Mouse (Mus musculus): Measurements from ENCODE around the gene Otub2. TPM values are rescaled to one million over a fixed set of nuclear protein-coding genes. Genes with fewer than 3 reads are reported as not detected.
"Not testable (repeated sequence)": the region's sequence is repeated elsewhere in the genome, so short reads cannot be mapped to it uniquely, and the experiment has no call there.

Gene Otub2
- polyA plus RNA-seq, 1 experiment = 11.6 TPM

- DNase-seq = no peak
- TF ChIP-seq POLR2A (IDR thresholded peaks at IDR 0.05; ENCODE audit: borderline replicate concordance, insufficient read depth, low read length) (no peak), CTCF (IDR thresholded peaks at IDR 0.05; ENCODE audit: borderline replicate concordance, insufficient read depth, low read depth, low read length) (no peak)
- no peak overlapping the region for H3K4me3 ChIP-seq (replicated peaks; ENCODE audit: insufficient read depth, low read depth, low read length)
- WGBS = 76% methylated on average over 2 of the region's 2 CpGs
- no peaks in the 10 kb centered on the region for H3K27me3 ChIP-seq (ENCODE audit: control insufficient read depth, insufficient read depth, low read length)
- H3K27ac ChIP-seq (ENCODE audit: insufficient read depth, low read length) = no peak overlapping the region
- H3K4me1 ChIP-seq (ENCODE audit: control insufficient read depth, insufficient read depth, low read length) = no peaks in the 10 kb centered on the region
These were observed 44.9 kb downstream of the Otub2 start for GRCm38 (mm10) chr12:103433430-103433829.

DNA sequence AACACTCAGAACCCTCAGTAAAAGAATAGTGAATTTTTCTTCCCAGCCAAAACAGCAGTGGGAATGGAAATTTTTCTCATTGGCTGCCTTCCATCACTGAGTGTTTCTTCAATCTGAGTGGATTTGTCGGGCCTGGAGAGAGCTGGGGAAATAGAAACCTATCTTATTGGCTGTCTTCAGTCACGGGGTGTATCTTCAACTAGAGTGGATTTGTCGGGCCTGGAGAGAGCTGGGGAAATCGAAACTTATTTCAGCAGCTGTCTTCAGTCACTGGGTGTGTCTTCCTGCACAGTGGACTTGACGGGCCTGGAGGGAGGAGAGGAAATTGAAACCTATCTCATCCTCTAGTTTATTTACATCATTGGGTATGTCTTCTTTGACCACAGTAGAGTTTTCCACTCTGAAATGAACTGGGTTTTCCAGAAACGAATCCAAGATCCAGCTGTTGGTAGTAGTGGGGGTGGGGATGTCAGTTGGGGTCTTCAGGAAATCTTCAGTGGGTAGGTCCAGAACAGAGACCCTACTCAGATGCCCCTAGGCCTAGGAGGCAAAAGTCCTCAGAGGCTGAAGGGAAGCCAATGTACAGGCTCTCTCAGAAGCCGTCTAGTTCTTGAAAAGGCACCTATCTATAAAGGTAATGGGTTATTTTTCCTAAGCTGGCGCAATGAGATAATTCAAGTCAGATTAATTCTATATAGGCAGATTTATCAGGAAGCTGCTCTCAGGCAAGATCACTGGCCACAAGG lies 45.7 kb downstream of the Otub2 start, which contains the start of gene Ifi27:
Ifi27 (plus strand) TSS at position 226 of the 746 bp plus-strand sequence.
- Histone ChIP-seq H3K4me3 (replicated peaks; ENCODE audit: insufficient read depth, low read depth, low read length) (peak within 1 kb of the TSS; percentile 42), H3K27me3 (ENCODE audit: control insufficient read depth, insufficient read depth, low read length) (no peaks in the 10 kb centered on the region), H3K4me1 (ENCODE audit: control insufficient read depth, insufficient read depth, low read length) (no peaks in the 10 kb centered on the region), H3K27ac (ENCODE audit: insufficient read depth, low read length) (no peak within 1 kb of the TSS)
- WGBS = 55% methylated on average over 8 of the region's 8 CpGs
- peak in 1 of 2 experiments; percentile 38 for DNase-seq
- TF ChIP-seq CTCF (IDR thresholded peaks at IDR 0.05; ENCODE audit: borderline replicate concordance, insufficient read depth, low read depth, low read length) = no peak
- no peak for TF ChIP-seq POLR2A (IDR thresholded peaks at IDR 0.05; ENCODE audit: borderline replicate concordance, insufficient read depth, low read length)

- no peaks in the 10 kb centered on the region for H3K27me3 ChIP-seq (ENCODE audit: control insufficient read depth, insufficient read depth, low read length)
- H3K27ac ChIP-seq (ENCODE audit: insufficient read depth, low read length) = no peak overlapping the region
- no peaks in the 10 kb centered on the region for H3K4me1 ChIP-seq (ENCODE audit: control insufficient read depth, insufficient read depth, low read length)
- TF ChIP-seq POLR2A (IDR thresholded peaks at IDR 0.05; ENCODE audit: borderline replicate concordance, insufficient read depth, low read length) (no peak), CTCF (IDR thresholded peaks at IDR 0.05; ENCODE audit: borderline replicate concordance, insufficient read depth, low read depth, low read length) (no peak)
- H3K4me3 ChIP-seq (replicated peaks; ENCODE audit: insufficient read depth, low read depth, low read length) = no peak overlapping the region
- no peak for DNase-seq
These were observed 46.4 kb downstream of the Otub2 start for GRCm38 (mm10) chr12:103434861-103435260.

- Histone ChIP-seq H3K4me3 (replicated peaks; ENCODE audit: insufficient read depth, low read depth, low read length) (no peak overlapping the region), H3K4me1 (ENCODE audit: control insufficient read depth, insufficient read depth, low read length) (no peaks in the 10 kb centered on the region), H3K27ac (ENCODE audit: insufficient read depth, low read length) (no peak overlapping the region), H3K27me3 (ENCODE audit: control insufficient read depth, insufficient read depth, low read length) (no peaks in the 10 kb centered on the region)
- WGBS = 91% methylated on average over 1 of the region's 1 CpGs
- TF ChIP-seq POLR2A (IDR thresholded peaks at IDR 0.05; ENCODE audit: borderline replicate concordance, insufficient read depth, low read length) (no peak), CTCF (IDR thresholded peaks at IDR 0.05; ENCODE audit: borderline replicate concordance, insufficient read depth, low read depth, low read length) (no peak)
- no peak for DNase-seq
These were observed 49.1 kb downstream of the Otub2 start for GRCm38 (mm10) chr12:103437601-103438000.

DNA sequence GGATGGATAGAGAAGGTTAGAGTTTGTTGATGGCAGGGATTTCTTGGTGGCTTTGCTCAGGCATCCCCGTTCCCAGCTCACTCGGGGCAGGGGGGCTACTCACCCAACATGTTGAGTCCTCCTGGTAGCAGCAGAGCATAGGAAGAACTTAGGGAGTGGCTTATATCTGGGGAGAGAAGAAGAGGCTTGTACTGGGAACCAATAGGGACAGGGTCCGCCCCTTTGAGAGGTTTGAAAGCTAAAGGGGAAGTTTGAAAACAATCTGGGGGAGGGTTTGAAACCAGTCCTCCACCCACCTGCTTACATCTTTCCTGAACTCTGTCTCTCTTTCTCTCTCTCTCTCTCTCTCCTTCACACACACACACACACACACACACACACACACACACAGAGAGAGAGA lies 55.0 kb downstream of the Otub2 start, which contains the start of gene Ifi27l2a:
Ifi27l2a (minus strand) TSS at position 157 of the 400 bp plus-strand sequence.
- no peaks in the 10 kb centered on the region for H3K4me1 ChIP-seq (ENCODE audit: control insufficient read depth, insufficient read depth, low read length)
- H3K4me3 ChIP-seq (replicated peaks; ENCODE audit: insufficient read depth, low read depth, low read length) = no peak within 1 kb of the TSS
- TF ChIP-seq POLR2A (IDR thresholded peaks at IDR 0.05; ENCODE audit: borderline replicate concordance, insufficient read depth, low read length) (no peak), CTCF (IDR thresholded peaks at IDR 0.05; ENCODE audit: borderline replicate concordance, insufficient read depth, low read depth, low read length) (no peak)
- WGBS = 54% methylated on average over 3 of the region's 3 CpGs
- no peak within 1 kb of the TSS for H3K27ac ChIP-seq (ENCODE audit: insufficient read depth, low read length)
- no peaks in the 10 kb centered on the region for H3K27me3 ChIP-seq (ENCODE audit: control insufficient read depth, insufficient read depth, low read length)
- DNase-seq = no peak

GRCm38 (mm10) chr12:103444261-103444660 lies 55.8 kb downstream of the Otub2 start:
- H3K4me3 ChIP-seq (replicated peaks; ENCODE audit: insufficient read depth, low read depth, low read length); H3K27ac ChIP-seq (ENCODE audit: insufficient read depth, low read length); DNase-seq; H3K27me3 ChIP-seq (ENCODE audit: control insufficient read depth, insufficient read depth, low read length); H3K4me1 ChIP-seq (ENCODE audit: control insufficient read depth, insufficient read depth, low read length): not testable (repeated sequence)
- 38% methylated on average over 7 of the region's 7 CpGs for WGBS

- H3K27me3 ChIP-seq (ENCODE audit: control insufficient read depth, insufficient read depth, low read length) = no peaks in the 10 kb centered on the region
- WGBS = 82% methylated on average over 3 of the region's 3 CpGs
- TF ChIP-seq CTCF (IDR thresholded peaks at IDR 0.05; ENCODE audit: borderline replicate concordance, insufficient read depth, low read depth, low read length) = no peak
- no peak for TF ChIP-seq POLR2A (IDR thresholded peaks at IDR 0.05; ENCODE audit: borderline replicate concordance, insufficient read depth, low read length)
- H3K4me1 ChIP-seq (ENCODE audit: control insufficient read depth, insufficient read depth, low read length) = no peaks in the 10 kb centered on the region
- no peak for DNase-seq
- H3K4me3 ChIP-seq (replicated peaks; ENCODE audit: insufficient read depth, low read depth, low read length) = no peak overlapping the region
- H3K27ac ChIP-seq (ENCODE audit: insufficient read depth, low read length) = no peak overlapping the region
These were observed 56.6 kb downstream of the Otub2 start for GRCm38 (mm10) chr12:103445060-103445459.

DNA sequence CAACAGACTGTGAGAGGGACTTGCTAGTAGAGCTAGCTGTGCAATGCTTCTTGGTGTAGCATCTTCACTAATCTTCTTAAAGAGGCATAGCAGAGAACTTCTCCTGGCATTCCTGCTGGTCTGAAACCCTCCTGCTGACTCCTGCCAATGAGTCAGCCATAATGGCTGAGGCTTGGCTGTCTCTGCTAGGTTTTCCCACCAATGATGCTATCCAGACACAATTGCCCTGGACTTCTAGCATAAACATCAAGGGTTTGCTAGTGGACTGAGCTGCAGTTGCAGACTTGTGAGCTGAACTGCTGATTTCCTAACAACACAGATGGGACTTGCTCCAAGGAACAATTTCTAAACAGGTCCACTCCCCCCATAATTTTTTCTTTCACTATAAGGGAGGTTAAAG lies 64.9 kb downstream of the Otub2 start:
- DNase-seq = no peak
- no peaks in the 10 kb centered on the region; the same call in 1 of the 2 replicates for H3K27me3 ChIP-seq (ENCODE audit: control insufficient read depth, insufficient read depth, low read length)
- no peak overlapping the region for H3K27ac ChIP-seq (ENCODE audit: insufficient read depth, low read length)
- no peaks in the 10 kb centered on the region; the same call in 1 of the 2 replicates for H3K4me1 ChIP-seq (ENCODE audit: control insufficient read depth, insufficient read depth, low read length)
- H3K4me3 ChIP-seq (replicated peaks; ENCODE audit: insufficient read depth, low read depth, low read length) = no peak overlapping the region
- TF ChIP-seq POLR2A (IDR thresholded peaks at IDR 0.05; ENCODE audit: borderline replicate concordance, insufficient read depth, low read length) = no peak
- TF ChIP-seq CTCF (IDR thresholded peaks at IDR 0.05; ENCODE audit: borderline replicate concordance, insufficient read depth, low read depth, low read length) = no peak

Other genes with a start within 250 kb of the Otub2 start
- 10.6 and 13.8 TPM in 2 replicates for gene Prima1, start 146.5 kb upstream of the Otub2 start, polyA plus RNA-seq (2012; rRNA removed)
- gene Fam181a, start 77.7 kb upstream of the Otub2 start, polyA plus RNA-seq (2012; rRNA removed) = 2.7 and 4.1 TPM in 2 replicates
- 2.1 and 2.7 TPM in 2 replicates for gene Asb2, start 32.7 kb upstream of the Otub2 start, polyA plus RNA-seq (2012; rRNA removed)
- 2.3 and 3.2 TPM in 2 replicates for gene 9330161L09Rik, start 19.1 kb downstream of the Otub2 start, polyA plus RNA-seq (2012; rRNA removed)
- gene Ddx24, start 37.1 kb downstream of the Otub2 start, polyA plus RNA-seq (2012; rRNA removed) = 184 and 187 TPM in 2 replicates
- gene Ifi27, start 45.5 kb downstream of the Otub2 start, polyA plus RNA-seq (2012; rRNA removed) = 82.1 and 99.0 TPM in 2 replicates
- gene Ifi27l2a, start 55.0 kb downstream of the Otub2 start, polyA plus RNA-seq (2012; rRNA removed) = 8.7 and 9.6 TPM in 2 replicates
- gene Ifi27l2b, start 68.5 kb downstream of the Otub2 start, polyA plus RNA-seq (2012; rRNA removed) = not detected in 2 replicates
- gene Ppp4r4, start 143.6 kb downstream of the Otub2 start, polyA plus RNA-seq (2012; rRNA removed) = 21.9 and 22.3 TPM in 2 replicates
- gene Serpina10, start 242.8 kb downstream of the Otub2 start, polyA plus RNA-seq (2012; rRNA removed) = not detected in 2 replicates

Data from cerebellum, adult 2 months (tissue).